ENCODE assay signal across 8 mouse cellular contexts in the genomic region with DNA sequence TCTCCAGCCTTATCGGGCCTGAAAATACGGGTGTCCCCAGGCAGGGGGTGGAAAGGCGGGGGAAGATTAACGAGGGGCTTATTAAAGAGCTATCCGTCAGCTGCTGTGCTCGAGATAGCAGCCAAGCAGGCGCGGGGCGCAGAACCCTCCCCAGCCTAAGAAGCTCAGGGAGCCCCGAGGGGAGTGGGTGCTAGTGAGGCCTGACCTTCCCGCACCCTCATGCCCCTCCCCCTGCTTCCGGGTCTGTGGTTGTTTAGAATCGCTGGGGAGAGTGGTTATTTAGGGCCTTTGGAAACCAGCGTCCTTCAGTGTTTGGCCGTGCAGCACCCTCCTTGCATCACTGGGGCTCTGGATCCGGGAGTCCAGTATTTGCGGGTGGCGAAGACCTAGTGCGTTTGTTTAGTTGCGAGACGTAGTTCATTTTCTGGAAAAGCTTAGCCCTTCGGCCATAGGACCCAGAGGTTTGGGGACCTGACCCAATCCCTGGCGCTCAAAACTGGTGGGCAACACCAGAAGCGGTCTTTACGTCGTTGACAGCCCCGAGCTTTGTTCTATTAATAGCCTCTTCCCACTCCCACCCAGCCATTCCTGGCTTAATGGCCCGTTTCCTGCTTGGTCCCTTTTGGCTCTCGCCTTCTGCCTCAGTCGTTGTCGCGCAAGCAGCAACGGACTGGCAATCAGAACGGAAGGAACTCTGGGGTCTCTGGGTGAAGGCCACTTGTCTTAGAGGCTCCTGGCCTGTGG. TPM values are rescaled to one million over a fixed set of nuclear protein-coding genes. Genes with fewer than 3 reads are reported as not detected.
DNase-seq lines count a peak whose midpoint lies in the region; ATAC-seq and TF ChIP-seq lines count a peak whose summit lies in the region.

No protein-coding gene starts in this region.

- no peak overlapping the region for H3K27ac ChIP-seq in gastrocnemius, adult 2 months
- no peak overlapping the region for H3K27ac ChIP-seq in ES-Bruce4 (ENCODE audit: insufficient read depth, low read length)

- no peaks in the 10 kb centered on the region for H3K36me3 ChIP-seq in ES-Bruce4 (ENCODE audit: control insufficient read depth, insufficient read depth, low read length, poor library complexity, severe bottlenecking)

- peaks cover 11% of the 10 kb centered on the region for H3K27me3 ChIP-seq in ES-Bruce4 (ENCODE audit: control insufficient read depth, insufficient read depth, low read length, poor library complexity, severe bottlenecking)

- H3K9me3 ChIP-seq in ES-Bruce4 (replicated peaks; ENCODE audit: control insufficient read depth, insufficient read depth, low read length, poor library complexity, severe bottlenecking), result no peaks in the 10 kb centered on the region

- peak; percentile 9; the same call in 1 of the 2 replicates for TF ChIP-seq EP300 in ES-Bruce4 (IDR thresholded peaks at IDR 0.05; ENCODE audit: insufficient read depth, low read depth, low read length)

- ATAC-seq in granulocyte monocyte progenitor cell, adult 5-6 weeks (replicated peaks; ENCODE audit: poor library complexity, severe bottlenecking), result peak; percentile 29; the same call in 1 of the 2 replicates
- ATAC-seq in megakaryocyte progenitor cell, adult 5-6 weeks (replicated peaks; ENCODE audit: poor library complexity), result peak; percentile 20; the same call in 1 of the 2 replicates
- ATAC-seq in inflammation-experienced regulatory T-cells, adult 6 months, result no peak

- no peak for TF ChIP-seq POLR2A in ES-Bruce4 (IDR thresholded peaks at IDR 0.05; ENCODE audit: insufficient read depth, low read length)

- DNase-seq in gastrocnemius, adult 2 months, result no peak
- DNase-seq in gastrocnemius, postnatal 14 days, result no peak
- DNase-seq in T-cell, adult 2 months (ENCODE audit: low spot score), result no peak
- DNase-seq in ovary, postnatal 14 days (ENCODE audit: low spot score), result no peak

- H3K4me1 ChIP-seq in ES-Bruce4 (ENCODE audit: control insufficient read depth, insufficient read depth, low read length), result peaks cover 2% of the 10 kb centered on the region

- H3K9ac ChIP-seq in ES-Bruce4 (ENCODE audit: low read depth, poor library complexity, severe bottlenecking), result no peak overlapping the region

- intact Hi-C loops in gastrocnemius, adult 2 months (cut with DNase I), result loop anchor here (10.0 kb wide), 1 partner anchor 444 kb away; no protein-coding TSS in a partner anchor
- intact Hi-C loops in gastrocnemius, postnatal 14 days (cut with DNase I; ENCODE audit: low total_unique reads), result no loop called here

- H3K4me3 ChIP-seq in gastrocnemius, adult 2 months, result peak overlapping the region; percentile 49
- H3K4me3 ChIP-seq in ES-Bruce4 (ENCODE audit: low read depth, low read length), result peak overlapping the region; percentile 29

- no peak for TF ChIP-seq CTCF in gastrocnemius, adult 2 months (IDR thresholded peaks at IDR 0.05)
- TF ChIP-seq CTCF in ES-Bruce4 (IDR thresholded peaks at IDR 0.05; ENCODE audit: low read depth, low read length), result no peak

RNA-seq across cellular contexts. Expression of gene Gad1, which starts 15.5 kb away (rescaled TPM):
- total RNA-seq in gastrocnemius, adult 2 months (2021), result 1 to 10 TPM; 1.2 to 2.9 TPM
- total RNA-seq in gastrocnemius, postnatal 14 days (2021), result 1 to 10 TPM in 1 of 2 experiments, under 1 TPM in 1; 0.51 to 1.4 TPM
- polyA plus RNA-seq in ES-Bruce4 (2011; ENCODE audit: insufficient read depth, insufficient read length, low read depth, missing spikeins), result 4.5 and 7.2 TPM in 2 replicates
- not detected in 2 replicates for total RNA-seq in granulocyte monocyte progenitor cell, adult 5-6 weeks (2014; fragmentation: Nextera tagmentation)
- not detected in 2 replicates for total RNA-seq in granulocyte monocyte progenitor cell, adult 5-6 weeks (2017)
- not detected in 2 replicates for total RNA-seq in megakaryocyte progenitor cell, adult 5-6 weeks (2015)
- total RNA-seq in megakaryocyte progenitor cell, adult 5-6 weeks (2017), result not detected in 2 replicates
- polyA plus RNA-seq in inflammation-experienced regulatory T-cells, adult 6 months (2017; shearing (Covaris generic)), result under 1 TPM in 2 of 3 experiments, not detected in 1; 0.25 to 0.35 TPM

RNA-seq across cellular contexts. Expression of gene Erich2, which starts 59.8 kb away (rescaled TPM):
- total RNA-seq in gastrocnemius, adult 2 months (2021), result not detected
- not detected for total RNA-seq in gastrocnemius, postnatal 14 days (2021)
- 0.79 and 2.6 TPM in 2 replicates for polyA plus RNA-seq in ES-Bruce4 (2011; ENCODE audit: insufficient read depth, insufficient read length, low read depth, missing spikeins)
- total RNA-seq in granulocyte monocyte progenitor cell, adult 5-6 weeks (2014; fragmentation: Nextera tagmentation), result not detected in 2 replicates
- not detected in 2 replicates for total RNA-seq in granulocyte monocyte progenitor cell, adult 5-6 weeks (2017)
- not detected in 2 replicates for total RNA-seq in megakaryocyte progenitor cell, adult 5-6 weeks (2015)
- not detected in 2 replicates for total RNA-seq in megakaryocyte progenitor cell, adult 5-6 weeks (2017)
- polyA plus RNA-seq in inflammation-experienced regulatory T-cells, adult 6 months (2017; shearing (Covaris generic)), result not detected
